Mouse (Mus musculus) inflammation-experienced regulatory T-cells, adult 6 months (primary cell): Measurements from ENCODE around the gene Fbxw26. TPM values are rescaled to one million over a fixed set of nuclear protein-coding genes. Genes with fewer than 3 reads are reported as not detected.
"Not testable (repeated sequence)": the region's sequence is repeated elsewhere in the genome, so short reads cannot be mapped to it uniquely, and the experiment has no call there.

Experiments
- ATAC-seq: one replicate; pipeline ENCODE4 v1.8.0; 2017
- polyA plus RNA-seq, 3 experiments: library from polyadenylated mRNA; unstranded; fragments of 100-300 nt; shearing (Covaris generic); gene quantifications; one replicate each; pipeline ENCODE4 v1.2.1; 2017

The Fbxw26 gene
- polyA plus RNA-seq: not detected

GRCm38 (mm10) chr9:109745989-109746388, at the start of gene Fbxw26:
TSS of gene Fbxw26 (minus strand) at chr9:109746089.
- not testable (repeated sequence) for ATAC-seq

- no peak for ATAC-seq
These were observed 49.3 kb upstream of the Fbxw26 start for GRCm38 (mm10) chr9:109795221-109795620.

- not testable (repeated sequence) for ATAC-seq
These were observed 44.7 kb upstream of the Fbxw26 start, which contains the start of gene Fbxw27 for GRCm38 (mm10) chr9:109790570-109790969. TSS of gene Fbxw27 (minus strand) at chr9:109790670.

GRCm38 (mm10) chr9:109766841-109767240, 21.0 kb upstream of the Fbxw26 start:
- not testable (repeated sequence) for ATAC-seq

GRCm38 (mm10) chr9:109702600-109702999, 43.3 kb downstream of the Fbxw26 start, which contains the start of gene Fbxw18:
TSS of gene Fbxw18 (minus strand) at chr9:109702700.
- not testable (repeated sequence) for ATAC-seq

GRCm38 (mm10) chr9:109685299-109685698, 60.6 kb downstream of the Fbxw26 start:
- ATAC-seq: no peak

Other genes with a start within 250 kb of the Fbxw26 start
- gene Fbxw15, start 177.8 kb downstream of the Fbxw26 start, polyA plus RNA-seq: not detected
- not detected for gene Fbxw24, start 120.0 kb downstream of the Fbxw26 start, polyA plus RNA-seq
- gene Fbxw25, start 81.4 kb downstream of the Fbxw26 start, polyA plus RNA-seq: not detected
- not detected for gene Fbxw18, start 43.4 kb downstream of the Fbxw26 start, polyA plus RNA-seq
- not detected for gene Fbxw27, start 44.6 kb upstream of the Fbxw26 start, polyA plus RNA-seq
- gene Spink8, start 66.2 kb upstream of the Fbxw26 start, polyA plus RNA-seq: not detected
- 10 to 100 TPM in 1 of 3 experiments, 1 to 10 TPM in 2; 6.7 to 16.6 (median 9.4) TPM for gene Nme6, start 86.7 kb upstream of the Fbxw26 start, polyA plus RNA-seq
- 1 to 10 TPM in 1 of 3 experiments, not detected in 2; 1.5 TPM for gene Camp, start 103.5 kb upstream of the Fbxw26 start, polyA plus RNA-seq
- 10 to 100 TPM in 1 of 3 experiments, 1 to 10 TPM in 2; 6.2 to 10.2 (median 8.1) TPM for gene Cdc25a, start 129.5 kb upstream of the Fbxw26 start, polyA plus RNA-seq
- gene Map4, start 185.4 kb upstream of the Fbxw26 start, polyA plus RNA-seq: 10 to 100 TPM; 32.9 to 44.2 (median 35.5) TPM